Mouse (Mus musculus): ENCODE data around the gene Ifit3b.
A peak's percentile ranks its signal among the peaks of the same experiment; 100 is the strongest.
"Not testable (repeated sequence)": the region's sequence is repeated elsewhere in the genome, so short reads cannot be mapped to it uniquely, and the experiment has no call there.

Gene Ifit3b

DNA sequence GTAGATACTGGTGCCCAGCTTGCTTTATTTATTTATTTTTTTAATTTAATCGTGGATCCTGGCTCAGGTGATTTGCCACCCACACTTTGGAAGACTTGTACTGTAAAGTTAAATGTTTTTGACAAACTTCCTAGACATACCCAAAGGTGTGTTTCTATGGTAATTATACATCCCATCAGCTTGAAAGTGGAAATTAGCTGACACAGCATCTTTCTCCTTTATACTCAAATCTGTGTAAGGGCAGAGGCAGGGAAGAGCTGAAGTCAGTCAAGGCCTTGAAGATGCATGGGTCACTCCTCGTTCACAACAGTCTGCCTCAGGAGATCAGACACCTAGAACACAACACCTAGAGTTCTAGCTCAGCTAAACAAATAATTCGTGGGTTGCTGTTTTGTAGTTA lies 2.3 kb downstream of the Ifit3b start:
- DNase-seq, result not testable (repeated sequence)

DNA sequence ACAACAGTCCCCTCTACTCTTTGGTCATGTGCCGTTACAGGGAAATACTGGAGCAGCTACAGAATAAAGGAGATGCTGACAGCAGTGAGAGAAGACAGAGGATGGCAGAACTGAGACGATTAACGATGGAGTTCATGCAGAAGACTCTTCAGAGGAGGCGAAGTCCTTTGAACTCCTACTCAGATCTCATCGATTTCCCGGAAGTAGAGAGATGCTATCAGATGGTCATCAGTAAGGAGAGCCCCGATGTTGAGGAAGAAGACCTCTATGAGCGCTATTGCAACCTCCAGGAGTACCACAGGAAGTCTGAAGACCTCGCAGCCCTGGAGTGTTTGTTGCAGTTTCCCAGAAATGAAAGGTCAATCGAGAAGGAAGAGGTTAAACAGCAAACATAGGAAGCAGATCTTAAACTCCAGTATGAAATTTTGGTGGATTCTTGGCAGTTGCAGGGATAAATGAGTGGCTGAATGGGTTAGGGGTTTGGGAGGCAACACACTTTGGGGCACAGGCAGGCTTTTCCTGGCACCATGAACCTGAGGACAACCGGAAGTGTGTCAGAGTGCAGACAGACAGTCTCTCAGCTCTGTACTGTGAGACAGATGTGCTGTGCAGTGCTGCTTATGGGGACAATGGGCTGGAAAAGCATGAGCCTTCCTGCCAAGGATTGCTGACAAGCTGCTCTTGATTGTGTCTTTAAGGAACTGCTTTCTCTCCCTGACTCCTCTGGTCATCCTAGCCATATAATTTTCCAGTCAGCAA lies 4.7 kb downstream of the Ifit3b start:
- not testable (repeated sequence) for DNase-seq

DNA sequence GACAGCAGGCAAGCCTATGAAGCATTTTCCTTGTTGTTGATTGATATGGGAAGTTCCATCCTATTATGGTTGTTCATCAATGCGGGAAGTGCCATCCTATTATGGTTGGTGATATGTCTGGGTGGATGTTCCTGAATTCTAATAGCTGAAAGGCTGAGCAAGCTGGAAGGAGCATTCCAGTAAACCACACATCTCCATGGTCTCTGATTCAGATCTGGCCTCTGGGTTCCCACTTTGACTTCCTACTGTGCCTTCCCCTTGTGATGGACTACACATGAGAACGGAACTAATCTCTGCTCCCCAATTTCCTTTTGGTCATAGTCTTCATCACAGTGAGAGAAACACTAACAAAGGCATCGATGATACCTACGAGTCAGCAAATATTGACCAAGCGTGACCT lies 13.1 kb downstream of the Ifit3b start:
- DNase-seq, result no peak

DNA sequence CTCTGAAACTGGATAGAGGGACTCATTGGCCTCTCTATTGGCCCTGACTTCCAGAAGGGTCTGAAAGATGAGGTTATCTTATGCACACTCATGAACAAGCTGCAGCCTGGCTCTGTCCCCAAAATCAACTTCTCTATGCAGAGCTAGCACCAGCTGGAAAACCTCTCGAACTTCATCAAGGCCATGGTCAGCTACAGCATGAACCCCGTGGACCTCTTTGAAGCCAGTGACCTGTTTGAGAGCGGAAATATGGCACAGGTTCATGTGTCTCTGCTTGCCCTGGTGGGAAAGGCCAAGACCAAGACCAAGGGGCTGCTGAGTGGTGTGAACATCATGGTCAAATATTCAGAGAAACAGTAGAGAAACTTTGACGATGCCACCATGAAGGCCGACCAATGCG lies 16.0 kb downstream of the Ifit3b start:
- DNase-seq, result no peak

DNA sequence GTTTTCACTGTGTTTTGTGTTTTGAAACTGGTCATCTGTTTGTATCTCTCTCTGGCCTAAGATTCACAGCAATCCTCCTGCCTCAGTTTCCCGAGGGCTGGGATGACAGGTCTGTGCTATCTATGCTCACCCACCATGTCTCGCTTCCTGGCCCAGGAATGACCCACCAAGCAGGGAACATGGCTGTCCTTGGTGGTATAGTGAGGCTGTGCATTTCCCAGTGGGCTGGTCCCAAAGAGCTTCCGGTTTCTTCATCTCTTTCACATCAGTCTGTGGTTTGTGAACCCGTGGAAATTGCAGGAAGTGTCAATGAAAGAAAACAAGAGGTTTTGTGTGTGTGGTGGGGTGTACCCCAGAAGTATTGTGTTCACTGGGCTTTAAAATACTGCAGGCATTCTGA lies 16.9 kb downstream of the Ifit3b start:
- no peak for DNase-seq

DNA sequence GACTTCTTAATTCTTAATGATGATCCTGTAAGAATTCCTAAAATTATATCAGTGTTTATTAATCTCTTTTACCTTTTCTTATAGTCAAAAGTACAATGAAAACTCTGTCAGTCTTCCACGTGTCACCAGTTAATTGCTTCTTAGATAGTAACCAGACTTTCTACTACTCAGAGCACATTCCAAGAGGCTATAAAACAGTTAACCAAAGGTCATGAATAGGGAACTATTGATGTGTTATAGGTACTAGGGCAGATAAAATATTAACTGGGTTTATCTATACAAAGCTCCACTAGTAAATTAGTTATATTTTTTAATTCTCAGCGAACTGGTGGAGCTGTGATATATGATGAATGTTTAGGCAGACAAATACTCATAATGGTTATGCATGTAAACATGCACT lies 19.7 kb downstream of the Ifit3b start:
- DNase-seq, result no peak

DNA sequence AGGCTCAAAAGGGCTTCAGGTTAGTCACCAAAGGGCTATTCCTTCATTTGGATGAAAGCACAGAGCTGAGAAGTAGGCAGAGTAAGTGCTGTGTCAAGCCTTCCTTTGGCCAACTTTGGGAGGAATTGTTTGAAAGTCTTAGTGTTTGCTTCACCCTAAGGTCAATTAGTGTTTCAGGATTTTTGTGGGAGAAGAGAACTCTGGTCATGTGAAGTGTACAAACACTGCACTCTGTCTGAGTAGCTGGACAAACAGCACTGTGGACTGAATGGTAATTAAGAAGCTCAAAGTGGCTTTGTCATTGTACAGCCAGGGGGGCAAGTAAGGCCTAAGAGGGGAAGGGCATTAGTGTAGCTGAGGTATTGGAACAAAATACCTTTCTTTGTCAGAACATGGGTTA lies 23.7 kb downstream of the Ifit3b start:
- DNase-seq, result no peak

DNA sequence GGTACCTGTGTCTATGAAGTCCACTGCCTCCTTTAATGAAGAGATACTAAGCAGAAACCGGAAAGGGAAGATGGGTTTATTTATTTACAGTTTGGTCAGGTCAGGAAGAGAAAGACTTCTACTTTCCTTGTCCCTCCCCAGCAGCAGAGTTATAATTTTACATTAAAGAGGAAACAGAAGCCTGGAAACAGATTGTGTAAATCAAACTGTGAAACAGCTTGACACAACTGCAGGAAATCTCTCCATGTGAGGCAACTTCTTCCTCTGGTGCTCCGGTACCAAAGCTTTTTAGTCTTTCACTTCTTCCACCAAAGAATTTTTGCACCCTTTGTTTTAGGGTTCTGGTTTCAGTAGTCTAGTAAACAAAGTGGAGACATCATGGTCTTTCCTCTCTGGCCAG lies 25.7 kb downstream of the Ifit3b start:
- no peak for DNase-seq

DNA sequence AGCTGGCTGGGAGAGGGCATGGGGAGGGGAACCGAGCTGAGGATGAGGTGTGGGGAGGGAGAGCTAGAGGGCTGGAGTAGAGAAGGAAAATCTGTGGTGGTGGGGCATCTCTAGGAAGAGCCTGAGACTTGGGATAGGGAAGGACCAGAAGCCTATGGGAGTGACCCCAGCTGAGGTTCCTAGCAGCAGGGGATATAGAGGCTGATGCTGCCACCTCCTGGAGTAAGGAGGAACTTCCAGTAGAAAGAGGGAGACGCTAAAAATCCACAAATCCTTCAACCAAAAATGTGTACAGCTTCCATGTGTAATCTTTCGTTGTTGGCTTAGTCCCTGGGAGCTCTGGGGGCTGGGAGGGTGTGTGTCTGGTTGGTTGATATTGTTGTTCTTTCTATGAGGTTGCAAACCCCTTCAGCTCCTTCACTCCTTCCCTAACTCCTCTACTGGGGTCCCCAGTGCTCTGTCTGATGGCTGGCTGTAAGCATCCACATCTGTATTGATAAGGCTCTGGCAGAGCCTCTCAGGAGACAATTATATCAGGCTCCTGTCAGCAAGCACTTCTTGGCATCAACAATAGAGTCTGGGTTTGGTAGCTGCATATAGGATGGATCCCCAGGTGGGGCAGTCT lies 29.3 kb downstream of the Ifit3b start:
- DNase-seq, result peak; percentile 5 to 11

DNA sequence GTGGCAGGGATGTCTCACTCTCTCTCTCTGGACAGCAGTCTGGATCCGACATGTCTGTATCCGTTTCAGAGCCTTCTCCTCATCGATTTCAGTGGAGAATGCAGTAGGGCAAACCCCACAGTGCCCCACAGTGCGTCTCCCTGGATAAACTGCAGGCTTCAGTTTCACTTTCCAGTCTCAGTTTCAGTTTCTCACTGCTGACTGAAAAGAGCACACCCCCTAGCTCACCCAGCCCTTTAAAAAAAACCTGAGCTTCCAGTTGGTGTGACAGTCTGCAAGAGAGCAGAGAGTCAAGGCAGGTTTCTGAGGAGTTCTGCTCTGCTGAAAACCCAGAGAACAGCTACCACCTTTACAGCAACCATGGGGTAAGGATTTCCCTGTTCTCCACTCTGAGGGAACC lies 32.9 kb downstream of the Ifit3b start, which contains the start of the genes Ifit1bl2 and Ifit1:
Ifit1bl2 (minus strand) TSS at position 121 of the 400 bp plus-strand sequence.
Ifit1 (plus strand) TSS at position 249 of the 400 bp plus-strand sequence.
- DNase-seq, result no peak

DNA sequence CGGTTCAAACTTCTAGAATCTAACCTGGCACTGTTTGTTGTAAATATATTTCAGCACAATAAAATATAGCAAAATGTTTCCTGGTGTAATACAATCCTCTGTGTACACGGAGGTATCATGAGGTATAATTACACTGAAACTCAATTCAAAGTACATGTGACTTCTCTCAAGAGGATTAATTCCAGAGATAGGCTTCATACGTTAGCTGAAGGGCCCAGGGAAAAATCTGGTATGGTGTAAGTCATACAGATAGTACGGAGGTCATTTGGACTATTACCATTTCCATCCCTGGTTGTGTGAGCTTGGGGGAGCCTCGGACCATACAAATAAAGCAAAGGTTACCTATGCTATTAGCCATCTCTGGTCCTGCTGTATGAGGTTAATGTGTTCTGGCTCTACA lies 34.8 kb downstream of the Ifit3b start:
- no peak for DNase-seq

DNA sequence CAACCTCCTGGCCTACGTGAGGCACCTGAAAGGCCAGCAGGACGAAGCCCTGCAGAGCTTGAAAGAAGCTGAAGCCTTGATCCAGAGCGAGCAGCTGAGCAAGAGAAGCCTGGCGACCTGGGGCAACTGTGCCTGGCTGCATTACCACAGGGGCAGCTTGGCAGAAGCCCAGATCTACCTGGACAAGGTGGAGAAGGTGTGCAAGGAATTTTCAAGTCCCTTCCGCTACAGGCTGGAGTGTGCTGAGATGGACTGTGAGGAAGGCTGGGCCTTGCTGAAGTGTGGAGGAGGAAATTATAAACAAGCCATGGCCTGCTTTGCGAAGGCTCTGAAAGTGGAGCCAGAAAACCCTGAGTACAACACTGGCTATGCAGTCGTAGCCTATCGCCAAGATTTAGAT lies 39.9 kb downstream of the Ifit3b start:
- DNase-seq, result not testable (repeated sequence)

DNA sequence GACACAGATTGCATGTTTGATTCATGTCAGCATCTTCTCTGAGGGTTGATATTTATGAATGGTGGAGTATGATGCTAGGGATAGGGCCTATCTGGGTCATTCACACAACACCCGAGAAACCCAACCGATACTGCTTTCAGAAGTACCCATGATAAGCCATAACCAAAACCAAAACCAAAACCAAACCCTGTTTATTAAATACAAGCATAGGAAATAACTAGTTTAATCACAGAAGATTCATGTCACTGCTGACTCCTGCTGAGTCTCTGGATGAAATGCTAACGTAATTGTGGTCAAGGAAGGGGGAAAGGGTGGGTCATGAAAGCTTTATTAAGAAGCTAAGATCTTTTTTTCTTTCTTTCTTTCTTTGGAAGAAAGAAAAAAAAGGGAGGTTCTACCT lies 42.5 kb downstream of the Ifit3b start:
- DNase-seq, result no peak

DNA sequence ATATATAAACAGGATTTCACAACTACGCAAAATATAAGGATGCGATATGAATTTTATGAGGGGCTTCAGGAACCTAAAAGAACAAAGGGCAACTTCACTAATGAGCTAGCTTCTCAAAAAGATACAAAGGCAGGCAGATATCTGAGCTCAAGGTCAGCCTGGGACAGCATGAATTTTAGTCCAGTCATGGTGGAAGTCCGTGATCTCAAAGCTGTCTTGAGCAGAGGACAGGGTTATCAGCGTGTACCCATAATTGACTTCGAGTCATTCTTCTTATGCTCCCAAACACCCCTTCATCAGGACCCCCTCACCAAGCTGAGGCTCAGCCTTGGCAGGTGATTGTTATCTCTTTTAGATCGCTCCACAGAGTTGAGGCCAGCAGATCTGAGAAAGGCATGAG lies 43.2 kb downstream of the Ifit3b start:
- DNase-seq, result no peak

DNA sequence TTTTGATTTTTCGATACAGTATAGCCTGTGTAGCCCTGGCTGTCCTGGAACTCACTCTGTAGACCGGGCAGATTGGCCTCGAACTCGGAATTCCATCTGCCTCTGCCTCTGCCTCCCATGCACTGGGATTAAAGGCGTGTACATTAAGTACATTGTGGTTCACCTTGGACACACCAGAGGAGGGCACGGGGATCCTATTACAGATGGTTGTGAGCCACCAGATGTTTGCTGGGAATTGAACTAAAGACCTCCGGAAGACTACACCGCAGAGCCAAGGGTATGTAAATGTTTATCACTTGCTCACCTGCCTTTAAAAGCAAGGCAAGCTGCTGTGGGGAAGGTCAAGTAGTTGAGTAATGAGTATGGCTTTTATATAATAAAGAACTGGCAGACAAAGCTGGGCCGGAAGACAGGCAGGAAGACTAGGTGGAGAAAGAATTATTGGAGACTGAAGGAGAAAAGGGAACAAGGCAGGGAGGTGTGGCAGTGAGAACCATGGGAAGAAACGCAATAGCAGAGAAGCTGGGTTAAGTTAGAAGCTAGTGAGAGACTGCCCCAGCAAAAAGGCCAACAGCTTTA lies 47.5 kb downstream of the Ifit3b start:
- no peak for DNase-seq

DNA sequence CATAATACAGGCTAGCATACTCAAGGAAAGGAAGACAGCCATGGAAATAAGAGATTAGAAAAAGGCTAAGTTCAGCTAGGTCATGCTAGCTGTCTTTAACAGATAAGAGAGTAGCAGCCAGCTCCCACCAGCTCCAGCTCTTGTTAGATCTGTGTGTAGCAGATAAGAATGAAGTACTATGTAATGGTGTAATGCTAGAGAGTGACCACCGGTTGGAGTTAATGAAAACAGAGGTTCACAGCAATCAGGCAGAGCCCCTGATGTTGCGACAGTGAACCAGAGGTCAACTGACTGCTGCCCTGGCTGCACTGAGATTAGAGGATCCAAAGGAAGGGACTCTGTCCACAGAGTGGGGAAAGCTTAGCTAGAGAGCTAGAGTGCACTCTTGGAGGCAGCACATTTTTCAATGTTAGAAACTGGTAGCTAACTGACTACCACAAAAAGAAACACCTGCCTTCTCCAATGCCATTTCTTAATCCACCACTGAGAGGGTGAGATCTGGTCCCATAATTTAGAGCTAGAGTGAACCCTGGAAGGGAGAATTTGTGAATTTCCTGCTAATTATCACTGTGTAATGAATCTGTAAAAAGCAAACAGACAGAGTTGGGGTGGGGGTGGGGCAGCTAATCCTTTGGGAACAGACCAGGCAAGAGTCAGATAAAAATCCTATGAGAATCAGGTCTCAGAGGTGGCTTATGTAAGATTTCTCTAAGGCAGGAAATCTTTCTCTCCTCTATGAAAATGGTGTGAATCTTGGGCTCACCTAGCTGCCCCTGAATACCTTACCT lies 48.9 kb downstream of the Ifit3b start:
- DNase-seq, result no peak

DNA sequence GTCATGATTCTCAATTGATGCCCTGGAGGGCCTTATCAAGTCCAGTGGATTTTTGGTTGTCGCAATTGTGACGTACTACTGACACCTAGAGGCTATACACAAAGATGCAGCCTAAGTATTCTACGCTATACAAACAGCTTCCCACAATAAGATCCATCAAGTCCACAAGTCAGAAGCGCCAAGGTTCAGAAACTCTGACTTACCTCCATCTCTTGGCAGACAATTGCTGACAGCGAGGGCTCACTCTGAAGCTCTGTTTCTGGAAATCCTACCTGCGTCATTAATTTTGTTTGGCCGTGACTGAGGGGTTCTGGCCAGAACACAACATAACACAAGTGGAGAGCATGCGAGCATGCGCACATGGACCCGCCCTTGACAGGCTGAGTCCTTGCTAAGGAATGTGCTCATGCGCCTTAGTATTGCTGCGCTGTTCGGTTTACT lies 54.3 kb downstream of the Ifit3b start:
- DNase-seq, result peak; percentile 52 to 62

DNA sequence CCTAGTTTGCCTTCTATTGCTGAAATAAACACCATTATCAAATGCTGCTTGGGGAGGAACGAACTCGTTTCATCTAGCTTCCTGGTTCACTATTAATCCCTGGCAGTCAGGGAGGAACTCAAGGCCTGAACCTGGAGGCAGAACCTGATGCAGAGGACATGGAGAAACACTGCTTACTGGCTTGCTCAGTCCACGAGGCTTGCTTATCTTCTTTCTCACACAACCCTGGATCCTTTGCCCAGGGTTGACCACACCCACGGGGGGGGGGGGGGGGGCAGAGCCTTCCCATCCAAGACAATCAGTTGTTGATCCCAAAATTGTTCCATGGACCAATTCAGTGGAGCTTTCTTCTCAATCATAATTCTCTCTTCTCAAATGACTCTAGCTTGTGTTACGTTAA lies 55.0 kb downstream of the Ifit3b start:
- DNase-seq, result no peak

Data from cerebellum, adult 18-20 months (tissue).